Mouse (Mus musculus) forebrain, embryonic 12.5 days (tissue): ENCODE results near the gene Bcl2a1d. TPM values are rescaled to one million over a fixed set of nuclear protein-coding genes. Genes with fewer than 3 reads are reported as not detected.
"Not testable (repeated sequence)": the region's sequence is repeated elsewhere in the genome, so short reads cannot be mapped to it uniquely, and the experiment has no call there.

Source experiments
- ATAC-seq: fragments of 200-750 bp; cut with Nextera tagmentation; 2 replicates; pipeline ENCODE4 v1.8.0; 2017; ENCODE audit warnings: moderate TSS enrichment; ENCODE audit not compliant: low FRiP score
- H3K27ac ChIP-seq: fragments of 300-500 bp; sonication (generic); 2 replicates; pipeline ENCODE4 v1.5.1; 2016; ENCODE audit warnings: mild to moderate bottlenecking
- H3K27me3 ChIP-seq: fragments of 300-500 bp; sonication (generic); 2 replicates; pipeline ENCODE4 v1.6.1; 2016; ENCODE audit warnings: mild to moderate bottlenecking
- H3K36me3 ChIP-seq: fragments of 300-500 bp; sonication (generic); replicated peaks from 2 replicates; pipeline ENCODE4 v1.6.1; 2016; ENCODE audit warnings: mild to moderate bottlenecking
- H3K4me1 ChIP-seq: fragments of 300-500 bp; sonication (generic); 2 replicates; pipeline ENCODE4 v1.6.1; 2016
- H3K4me2 ChIP-seq: fragments of 300-500 bp; sonication (generic); 2 replicates; pipeline ENCODE4 v1.6.1; 2016; ENCODE audit warnings: mild to moderate bottlenecking, moderate library complexity
- H3K4me3 ChIP-seq: fragments of 300-500 bp; sonication (generic); replicated peaks from 2 replicates; pipeline ENCODE4 v1.5.1; 2016; ENCODE audit warnings: mild to moderate bottlenecking
- H3K9ac ChIP-seq: fragments of 300-500 bp; sonication (generic); 2 replicates; pipeline ENCODE4 v1.6.1; 2016; ENCODE audit warnings: mild to moderate bottlenecking
- H3K9me3 ChIP-seq: fragments of 300-500 bp; sonication (generic); 2 replicates; pipeline ENCODE4 v1.6.1; 2016
- WGBS: fragments of 180-500 bp; shearing (Covaris S2); methylation state at CpG from one replicate; pipeline ENCODE4 v1.1.7; 2016; 5-methylcytosine and 5-hydroxymethylcytosine counted together
- polyA plus RNA-seq: library from polyadenylated mRNA; unstranded; fragments of >200 nt; fragmentation: Nextera tagmentation; extraction: Ambion mirVana; gene quantifications from 2 replicates; pipeline ENCODE4 v1.2.1, GENCODE M21; 2016

Bcl2a1d gene
- polyA plus RNA-seq, 1 experiment from 2014 or later, result not detected

- not testable (repeated sequence) for H3K9ac ChIP-seq, H3K27ac ChIP-seq, H3K27me3 ChIP-seq, ATAC-seq, H3K9me3 ChIP-seq, H3K4me3 ChIP-seq, H3K4me2 ChIP-seq, H3K36me3 ChIP-seq, H3K4me1 ChIP-seq
- 33% methylated on average over 2 of the region's 2 CpGs for WGBS
Observed at GRCm38 (mm10) chr9:88718140-88718539, 13.6 kb downstream of the Bcl2a1d start.

DNA sequence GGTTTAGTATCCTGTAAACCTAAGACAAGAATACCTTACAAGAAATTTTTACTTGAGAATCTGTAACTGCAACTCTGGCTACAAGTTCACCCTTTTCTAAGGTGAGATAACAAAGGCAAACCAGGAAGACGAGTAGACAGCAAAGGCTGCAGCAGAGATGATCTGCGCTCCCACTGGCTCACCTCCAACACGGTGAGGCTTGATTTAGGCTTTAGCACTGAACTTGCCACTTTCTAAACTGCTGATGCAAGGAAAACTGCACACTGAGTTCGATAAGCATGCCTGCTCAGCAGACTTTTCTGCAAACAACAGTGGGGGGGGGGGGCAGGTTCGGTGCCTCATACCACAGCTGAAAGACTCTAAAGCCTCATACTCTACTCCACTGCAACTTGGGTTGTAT, 17.2 kb downstream of the Bcl2a1d start:
- 86% methylated on average over 5 of the region's 5 CpGs for WGBS
- ATAC-seq, H3K9me3 ChIP-seq, H3K36me3 ChIP-seq, H3K4me3 ChIP-seq, H3K27me3 ChIP-seq, H3K4me1 ChIP-seq, H3K9ac ChIP-seq, H3K27ac ChIP-seq, H3K4me2 ChIP-seq: not testable (repeated sequence)

DNA sequence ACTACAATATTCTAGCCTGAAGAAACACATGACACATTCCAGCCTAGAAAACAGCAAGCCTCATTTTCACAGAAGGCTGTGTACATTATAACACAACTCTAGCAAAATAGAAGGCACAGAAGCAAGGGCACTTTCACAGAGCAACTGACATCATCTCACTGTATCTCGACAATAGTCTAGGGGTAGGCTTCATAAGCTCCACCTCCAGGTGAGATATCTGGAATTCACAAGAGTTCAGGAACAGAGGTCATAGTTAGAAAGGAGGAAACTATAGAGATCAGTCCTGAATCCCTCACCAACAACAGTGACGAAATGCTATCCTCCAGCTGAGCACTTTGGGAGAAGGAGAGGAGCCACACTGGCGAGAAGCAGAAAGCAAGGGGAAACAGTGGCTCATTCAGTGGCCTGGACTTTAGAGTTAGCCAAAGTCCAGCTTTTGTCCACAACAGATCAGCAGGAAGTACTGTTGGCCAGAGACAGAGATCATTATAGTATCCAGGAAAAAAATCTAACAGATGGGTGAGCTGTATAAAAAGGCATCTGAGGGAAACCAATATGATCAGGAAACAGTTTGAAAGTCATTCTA, 19.5 kb downstream of the Bcl2a1d start:
- H3K4me1 ChIP-seq, H3K27ac ChIP-seq, H3K9me3 ChIP-seq, H3K27me3 ChIP-seq, H3K9ac ChIP-seq, H3K4me3 ChIP-seq, ATAC-seq, H3K4me2 ChIP-seq, H3K36me3 ChIP-seq: not testable (repeated sequence)
- WGBS, result 86% methylated on average over 3 of the region's 3 CpGs

- H3K9ac ChIP-seq, H3K27me3 ChIP-seq, H3K27ac ChIP-seq, ATAC-seq, H3K4me3 ChIP-seq, H3K4me1 ChIP-seq, H3K9me3 ChIP-seq, H3K4me2 ChIP-seq, H3K36me3 ChIP-seq: not testable (repeated sequence)
- WGBS, result 92% methylated on average over 4 of the region's 5 CpGs
Observed at GRCm38 (mm10) chr9:88710910-88711438, 20.7 kb downstream of the Bcl2a1d start.

GRCm38 (mm10) chr9:88710439-88710838, 21.3 kb downstream of the Bcl2a1d start:
- H3K36me3 ChIP-seq, H3K4me2 ChIP-seq, H3K9me3 ChIP-seq, ATAC-seq, H3K27me3 ChIP-seq, H3K4me1 ChIP-seq, H3K27ac ChIP-seq, H3K4me3 ChIP-seq, H3K9ac ChIP-seq: not testable (repeated sequence)
- 86% methylated on average over 2 of the region's 2 CpGs for WGBS

- H3K27me3 ChIP-seq, H3K4me3 ChIP-seq, ATAC-seq, H3K27ac ChIP-seq, H3K4me2 ChIP-seq, H3K4me1 ChIP-seq, H3K36me3 ChIP-seq, H3K9ac ChIP-seq, H3K9me3 ChIP-seq: not testable (repeated sequence)
- 93% methylated on average over 5 of the region's 5 CpGs for WGBS
Observed at GRCm38 (mm10) chr9:88709794-88710193, 21.9 kb downstream of the Bcl2a1d start.

DNA sequence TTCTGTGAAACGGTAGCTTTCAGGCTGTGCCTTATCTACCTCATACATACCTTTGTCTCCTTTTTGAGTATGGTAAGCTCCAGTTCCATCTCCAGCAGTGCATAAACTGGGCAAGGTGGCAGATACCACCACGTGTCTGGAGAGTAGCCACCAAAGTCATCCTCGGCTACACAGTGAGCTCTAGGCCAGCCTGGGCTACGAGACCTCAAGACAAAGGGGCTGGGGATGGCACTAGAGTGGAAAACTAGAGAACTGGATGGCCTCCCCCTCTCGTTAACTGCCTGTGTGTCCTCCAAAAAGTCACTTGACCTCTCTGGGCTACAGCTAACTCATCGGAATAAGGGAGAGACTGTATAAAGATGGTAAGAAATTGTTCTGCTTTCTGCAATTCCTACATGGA, 22.4 kb downstream of the Bcl2a1d start:
- no peak for ATAC-seq
- no peak overlapping the region for H3K27ac ChIP-seq
- no peaks in the 10 kb centered on the region for H3K9me3 ChIP-seq
- no peaks in the 10 kb centered on the region for H3K36me3 ChIP-seq
- H3K4me2 ChIP-seq, result no peak overlapping the region
- H3K9ac ChIP-seq, result no peak overlapping the region
- no peak overlapping the region for H3K4me3 ChIP-seq
- H3K4me1 ChIP-seq, result no peaks in the 10 kb centered on the region
- no peaks in the 10 kb centered on the region for H3K27me3 ChIP-seq
- WGBS, result 86% methylated on average over 6 of the region's 6 CpGs

- Histone ChIP-seq H3K4me3 (no peak overlapping the region), H3K27ac (no peak overlapping the region), H3K27me3 (no peaks in the 10 kb centered on the region), H3K36me3 (no peaks in the 10 kb centered on the region), H3K4me1 (no peaks in the 10 kb centered on the region), H3K9ac (no peak overlapping the region), H3K9me3 (no peaks in the 10 kb centered on the region), H3K4me2 (no peak overlapping the region)
- WGBS, result 90% methylated on average over 4 of the region's 4 CpGs
- ATAC-seq, result no peak
Observed at GRCm38 (mm10) chr9:88706700-88707099, 25.0 kb downstream of the Bcl2a1d start.

- H3K36me3 ChIP-seq, H3K9ac ChIP-seq, H3K27ac ChIP-seq, ATAC-seq, H3K9me3 ChIP-seq, H3K27me3 ChIP-seq, H3K4me3 ChIP-seq, H3K4me1 ChIP-seq, H3K4me2 ChIP-seq: not testable (repeated sequence)
- 80% methylated on average over 8 of the region's 8 CpGs for WGBS
Observed at GRCm38 (mm10) chr9:88705157-88705556, 26.6 kb downstream of the Bcl2a1d start.

- not testable (repeated sequence) for H3K27ac ChIP-seq, H3K9ac ChIP-seq, H3K36me3 ChIP-seq, H3K27me3 ChIP-seq, H3K4me3 ChIP-seq, H3K4me1 ChIP-seq, H3K9me3 ChIP-seq, H3K4me2 ChIP-seq, ATAC-seq
- whole genome bisulfite sequencing, result no CpG with 5 or more reads among the region's 2 CpGs
Observed at GRCm38 (mm10) chr9:88698746-88699145, 33.0 kb downstream of the Bcl2a1d start.

DNA sequence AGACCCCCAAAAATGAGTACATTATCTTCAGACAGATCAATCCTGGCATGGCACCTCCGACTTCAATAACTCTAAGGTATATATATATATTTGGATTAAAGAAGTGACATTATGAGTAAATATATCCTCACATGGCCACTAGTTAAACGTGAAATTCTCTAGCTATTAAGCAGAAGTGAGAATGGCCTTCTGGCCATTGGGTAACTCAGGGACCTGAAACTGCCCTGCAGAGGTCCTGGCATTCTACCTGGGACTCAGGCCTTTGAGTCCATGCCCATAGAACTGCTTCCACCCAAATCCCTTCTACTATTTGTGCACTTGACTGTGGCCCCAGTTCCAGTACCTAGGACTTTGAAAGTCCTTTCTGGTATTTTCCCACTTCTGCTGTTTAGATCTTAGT, 40.4 kb downstream of the Bcl2a1d start:
- not testable (repeated sequence) for H3K27me3 ChIP-seq, H3K4me2 ChIP-seq, H3K27ac ChIP-seq, H3K9me3 ChIP-seq, H3K9ac ChIP-seq, ATAC-seq, H3K36me3 ChIP-seq, H3K4me3 ChIP-seq, H3K4me1 ChIP-seq
- WGBS, result 90% methylated on average over 2 of the region's 2 CpGs

DNA sequence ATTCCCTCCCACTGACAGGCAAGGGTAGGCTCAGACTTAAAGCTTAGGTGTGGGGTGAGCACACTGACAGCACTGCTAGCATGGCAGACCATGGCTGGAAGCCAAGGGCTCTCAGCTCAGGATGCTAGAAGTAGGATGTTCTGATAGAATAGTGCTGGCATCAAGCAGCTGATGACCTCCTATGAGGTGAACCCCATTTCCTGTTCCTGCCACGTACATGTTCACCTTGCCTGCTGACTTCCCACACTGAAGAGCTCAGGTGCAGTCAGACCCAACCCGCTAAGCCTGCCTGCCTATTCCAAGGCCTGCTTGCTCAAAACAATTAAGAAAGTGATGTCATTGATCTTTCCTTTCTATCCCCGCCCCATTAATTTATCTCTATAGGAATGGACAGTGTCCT, 42.3 kb downstream of the Bcl2a1d start:
- H3K4me1 ChIP-seq, H3K9ac ChIP-seq, ATAC-seq, H3K9me3 ChIP-seq, H3K36me3 ChIP-seq, H3K4me3 ChIP-seq, H3K27ac ChIP-seq, H3K4me2 ChIP-seq, H3K27me3 ChIP-seq: not testable (repeated sequence)
- 82% methylated on average over 3 of the region's 3 CpGs for WGBS

- H3K4me1 ChIP-seq, H3K36me3 ChIP-seq, H3K4me3 ChIP-seq, ATAC-seq, H3K9me3 ChIP-seq, H3K27me3 ChIP-seq, H3K4me2 ChIP-seq, H3K9ac ChIP-seq, H3K27ac ChIP-seq: not testable (repeated sequence)
- 88% methylated on average over 1 of the region's 1 CpGs for WGBS
Observed at GRCm38 (mm10) chr9:88686719-88687118, 45.0 kb downstream of the Bcl2a1d start.
